Mouse (Mus musculus): Measurements from ENCODE around the gene Adgrb3. TPM values are rescaled to one million over a fixed set of nuclear protein-coding genes. Genes with fewer than 3 reads are reported as not detected.
A peak's percentile ranks its signal among the peaks of the same experiment; 100 is the strongest.

The Adgrb3 gene
- total RNA-seq (2014; fragmentation: Nextera tagmentation) (not detected in 2 replicates), total RNA-seq (2017) (not detected in 2 replicates)

DNA sequence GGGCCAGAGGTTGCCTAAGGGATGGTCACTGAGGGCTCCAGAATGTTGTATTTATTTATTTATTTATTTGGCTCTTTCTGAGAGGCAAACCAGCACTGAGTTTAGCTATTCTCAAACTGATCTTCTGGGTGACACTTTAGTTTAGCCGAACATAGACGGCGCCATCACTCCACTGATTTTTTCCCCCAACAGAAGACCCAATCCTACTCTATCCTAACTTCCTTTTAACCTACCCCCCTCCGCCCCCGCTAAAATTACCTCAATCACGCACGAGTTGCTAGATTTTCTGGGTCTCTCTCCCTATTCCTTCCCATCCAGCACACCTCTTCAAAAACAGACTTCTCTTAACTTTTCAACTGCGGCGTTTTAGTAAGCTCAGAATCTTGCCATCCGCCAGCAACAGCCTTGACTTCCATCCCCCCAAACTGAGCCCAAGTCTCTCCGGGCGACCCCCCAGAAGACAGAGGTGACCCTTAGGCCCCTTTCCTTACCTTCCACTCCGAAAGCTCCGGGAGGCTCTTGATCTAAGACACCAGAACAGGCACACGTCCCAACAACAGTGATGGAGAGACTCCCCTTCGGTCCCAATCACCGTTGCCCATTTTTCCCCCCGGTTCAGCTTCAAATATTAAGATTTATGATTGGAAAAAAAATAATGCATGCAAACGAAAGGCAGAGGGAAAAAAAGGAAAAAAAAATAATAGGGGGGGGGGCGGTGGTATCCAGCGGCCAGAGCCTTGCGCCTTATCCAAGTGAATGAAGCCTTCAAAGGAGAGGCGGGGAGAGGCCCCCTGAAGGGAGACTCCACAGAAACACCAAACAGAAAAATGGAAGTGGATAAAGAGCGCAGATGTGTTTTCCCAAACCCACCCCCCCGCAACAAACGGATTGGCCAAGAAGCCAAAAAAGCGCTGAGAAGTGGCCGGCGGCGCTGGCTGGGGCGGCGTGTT, at the start of gene Adgrb3:
Gene Adgrb3 (minus strand): TSS at position 737 of the 950 bp plus-strand sequence.
- no peak for ATAC-seq (replicated peaks; ENCODE audit: poor library complexity, severe bottlenecking)

DNA sequence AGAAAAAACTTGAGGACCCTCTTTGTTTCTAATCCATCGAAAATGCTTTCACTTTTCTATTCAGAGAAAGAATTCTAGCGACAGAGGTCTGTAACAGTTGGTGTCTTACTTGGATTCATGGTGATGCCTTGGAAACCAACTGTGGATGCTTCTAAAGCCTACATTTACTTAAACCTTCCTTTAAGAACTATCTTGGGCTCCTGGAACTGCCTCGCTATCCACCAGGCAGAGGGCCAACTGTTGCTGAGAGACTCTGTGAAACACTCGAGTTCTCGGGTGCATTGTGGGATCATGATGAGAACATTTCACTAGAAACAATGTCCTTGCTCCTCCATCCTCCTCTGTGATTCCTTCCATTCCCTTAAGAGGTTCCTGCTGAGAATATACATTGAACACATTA, 48.0 kb upstream of the Adgrb3 start:
- ATAC-seq (replicated peaks; ENCODE audit: poor library complexity, severe bottlenecking) = no peak

DNA sequence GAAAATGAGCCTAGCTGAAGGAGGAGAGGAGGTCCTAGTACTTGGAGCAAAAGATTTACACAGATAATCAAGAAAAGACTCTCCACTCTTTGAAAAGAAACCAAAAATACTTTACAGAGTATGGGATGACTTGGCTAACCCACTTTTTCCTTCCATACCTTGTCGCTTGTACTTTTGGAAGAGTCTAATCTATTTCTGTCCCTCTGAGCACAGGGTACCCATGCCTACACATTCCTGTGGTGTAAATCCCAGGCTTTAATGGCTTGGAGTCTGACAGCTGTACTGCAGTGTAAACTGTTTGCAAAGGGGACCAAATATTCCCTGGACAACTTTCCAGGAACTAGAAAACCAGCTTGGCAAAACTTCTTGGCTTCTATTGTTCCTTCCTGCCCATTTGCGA, 28.0 kb upstream of the Adgrb3 start:
- ATAC-seq (replicated peaks; ENCODE audit: poor library complexity, severe bottlenecking) = no peak

DNA sequence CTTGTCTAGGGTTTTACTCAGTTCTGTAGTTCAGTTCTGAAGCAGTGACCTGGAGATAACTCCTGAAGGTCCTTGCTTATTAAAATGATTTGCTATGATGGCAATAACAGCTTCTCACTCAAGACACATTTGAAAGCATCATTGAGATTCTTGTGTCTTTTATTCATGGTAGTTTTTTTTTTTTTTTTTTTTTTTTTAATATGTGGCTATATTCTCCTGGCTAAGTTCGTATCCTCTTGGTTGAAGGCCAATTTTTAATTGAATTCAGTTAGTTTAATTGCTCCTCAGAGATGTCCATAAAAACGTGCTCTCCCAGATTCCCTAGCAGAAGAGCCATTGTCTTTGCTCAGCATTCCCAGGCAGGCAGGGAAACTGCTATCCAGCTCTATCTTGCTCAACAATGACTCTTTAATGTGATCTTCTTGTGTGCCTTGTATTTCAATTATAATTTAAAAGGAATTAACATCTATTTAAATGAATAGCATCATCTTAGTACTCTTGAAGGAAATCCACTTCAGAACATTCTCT, 25.0 kb upstream of the Adgrb3 start:
- ATAC-seq (replicated peaks; ENCODE audit: poor library complexity, severe bottlenecking) = no peak

DNA sequence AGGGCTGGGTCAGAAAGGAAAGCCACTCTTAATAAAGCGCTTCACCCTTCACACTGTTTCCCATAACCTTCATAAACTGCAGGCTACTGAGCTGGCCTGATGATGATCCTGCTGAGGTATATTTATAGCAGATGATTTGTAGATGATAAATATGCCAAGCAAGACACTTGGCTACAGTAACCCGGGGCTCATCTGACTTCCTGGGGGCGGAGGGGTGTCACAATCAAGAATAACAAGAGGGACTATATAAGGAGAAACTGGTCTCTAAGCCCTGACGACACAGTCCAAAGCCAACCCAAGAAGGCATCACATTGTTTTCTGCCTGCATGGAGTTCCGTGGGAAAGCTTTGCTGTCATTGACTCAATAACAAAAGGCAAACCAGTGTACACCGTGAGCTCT, 2.8 kb upstream of the Adgrb3 start:
- ATAC-seq (replicated peaks; ENCODE audit: poor library complexity, severe bottlenecking) = no peak

DNA sequence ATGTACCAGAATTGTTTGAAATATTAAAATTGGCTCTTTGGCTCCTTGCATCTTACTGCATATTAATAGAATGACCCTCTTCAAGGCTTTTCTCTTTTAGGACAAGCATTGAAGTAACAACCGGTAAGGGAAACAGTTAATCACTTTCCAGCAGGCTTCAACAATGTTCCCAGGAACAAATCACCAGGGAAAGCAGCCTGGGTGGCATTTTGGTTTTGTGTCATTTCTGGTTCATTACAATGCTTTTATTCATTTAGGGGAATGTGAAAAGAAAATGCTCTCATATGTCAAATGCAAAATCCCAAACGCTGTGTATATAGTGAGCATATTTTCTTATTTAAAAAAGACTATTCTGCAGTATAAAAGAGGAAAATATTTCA, 2.0 kb upstream of the Adgrb3 start:
- ATAC-seq (replicated peaks; ENCODE audit: poor library complexity, severe bottlenecking) = no peak

DNA sequence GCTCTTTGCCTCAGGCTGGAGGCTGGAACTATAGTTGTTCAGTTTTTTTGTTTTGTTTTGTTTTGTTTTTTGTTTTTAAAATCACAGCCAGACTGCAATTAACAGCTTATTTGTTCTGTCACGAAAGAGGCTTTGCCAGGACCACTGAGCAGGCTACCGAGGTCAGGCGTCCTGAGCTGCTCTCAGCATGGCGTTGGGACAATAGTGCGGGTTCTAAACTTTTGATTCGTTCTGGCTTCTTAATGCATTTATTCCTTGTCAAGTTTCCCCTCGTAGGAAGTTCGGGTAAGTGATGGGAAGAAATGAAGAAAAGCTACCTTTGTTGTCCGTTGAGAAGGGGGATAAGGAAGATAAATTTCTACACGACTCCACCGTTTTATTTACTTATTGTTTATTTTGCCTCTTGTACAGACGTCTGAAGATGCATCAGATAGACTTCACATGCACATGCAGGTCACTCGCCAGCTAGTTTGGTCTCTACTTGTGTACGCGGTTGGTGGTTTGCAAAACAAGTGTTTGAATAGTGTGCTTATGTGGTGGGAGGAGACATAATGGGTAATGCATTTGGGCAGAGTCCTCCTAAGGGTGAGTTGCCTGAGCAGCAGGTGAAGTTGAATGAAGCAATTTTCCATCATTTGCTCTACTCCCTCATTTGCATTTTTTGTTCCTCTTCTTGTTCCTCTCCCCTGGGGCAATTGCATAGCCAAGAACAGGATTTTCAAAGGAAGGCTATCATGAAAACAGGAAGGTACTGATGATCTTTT, 1.4 kb upstream of the Adgrb3 start:
- no peak for ATAC-seq (replicated peaks; ENCODE audit: poor library complexity, severe bottlenecking)

DNA sequence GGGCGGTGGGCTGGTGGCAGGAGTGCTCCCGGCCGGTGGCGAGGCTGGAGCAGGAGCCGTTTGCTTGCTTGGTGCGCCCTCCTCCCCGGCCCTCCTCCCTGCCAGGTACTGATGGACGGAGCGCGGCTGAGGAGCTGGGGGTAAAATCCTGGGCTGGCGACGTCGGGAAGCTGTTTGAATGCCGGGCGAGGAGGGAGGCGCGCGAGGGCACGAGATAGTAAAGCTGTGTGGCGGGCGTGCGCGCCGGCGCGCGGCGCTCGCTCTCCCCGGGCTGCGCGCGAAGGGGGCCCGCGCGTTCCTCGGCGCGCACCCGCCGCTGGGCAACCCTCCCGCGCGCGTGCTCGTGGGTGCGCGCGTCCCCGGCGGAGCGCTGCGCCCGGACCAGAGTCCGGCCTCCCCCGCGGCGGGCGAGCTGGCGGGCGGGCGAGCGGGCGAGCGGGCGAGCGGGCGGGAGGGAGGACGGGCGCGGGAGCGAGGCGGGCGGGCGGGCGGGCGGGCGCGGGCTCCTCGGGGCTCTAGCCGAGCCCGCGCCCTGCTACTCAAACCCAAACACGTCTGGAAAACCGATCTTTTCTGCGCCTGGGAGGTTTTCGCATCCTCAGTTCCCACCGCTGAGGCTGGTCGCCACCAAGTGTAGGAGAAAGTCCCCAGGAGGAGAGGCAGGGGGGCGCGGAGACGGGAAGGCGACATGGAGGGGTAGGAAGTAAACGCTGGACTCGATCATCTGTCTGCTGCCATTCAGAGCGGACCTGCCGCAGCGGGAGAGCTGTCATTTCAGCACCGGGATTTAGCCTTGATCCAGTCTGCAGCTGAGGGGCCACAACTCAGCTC, 629 bp upstream of the Adgrb3 start:
- 0 out of 2 replicates have a peak, but pooled peaks have one; percentile 14 for ATAC-seq (replicated peaks; ENCODE audit: poor library complexity, severe bottlenecking)

DNA sequence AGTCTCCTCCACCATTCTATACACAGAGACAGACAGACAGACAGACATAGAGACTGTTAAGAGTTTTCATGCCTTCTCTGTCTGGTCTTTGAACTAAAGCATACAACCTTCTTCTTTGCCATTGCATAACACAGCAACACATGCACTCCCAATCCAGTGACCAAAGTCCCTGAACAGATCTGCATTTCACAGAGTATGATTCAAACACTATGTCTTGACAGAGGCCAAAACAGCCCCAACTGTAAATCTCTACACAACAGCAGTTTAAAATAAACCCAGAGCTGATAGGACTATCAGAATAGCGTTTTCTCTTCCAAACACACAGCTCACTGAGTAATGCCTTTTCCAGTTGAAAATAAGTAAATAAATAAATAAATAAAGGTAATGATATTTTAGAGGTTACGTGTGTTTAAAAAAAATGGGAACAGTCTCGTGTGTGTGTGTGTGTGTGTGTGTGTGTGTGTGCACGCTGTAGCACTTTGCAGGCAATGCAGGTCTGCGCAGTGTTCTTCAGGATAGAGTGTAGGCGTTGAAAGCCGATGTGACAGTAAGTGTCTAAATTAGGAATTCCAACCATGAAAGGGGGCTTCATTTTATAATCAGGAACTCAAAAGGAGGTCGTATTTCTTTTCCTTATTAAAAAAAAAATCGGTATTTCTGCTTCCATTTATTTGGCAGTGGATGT, 1.3 kb downstream of the Adgrb3 start:
- ATAC-seq (replicated peaks; ENCODE audit: poor library complexity, severe bottlenecking) = no peak

DNA sequence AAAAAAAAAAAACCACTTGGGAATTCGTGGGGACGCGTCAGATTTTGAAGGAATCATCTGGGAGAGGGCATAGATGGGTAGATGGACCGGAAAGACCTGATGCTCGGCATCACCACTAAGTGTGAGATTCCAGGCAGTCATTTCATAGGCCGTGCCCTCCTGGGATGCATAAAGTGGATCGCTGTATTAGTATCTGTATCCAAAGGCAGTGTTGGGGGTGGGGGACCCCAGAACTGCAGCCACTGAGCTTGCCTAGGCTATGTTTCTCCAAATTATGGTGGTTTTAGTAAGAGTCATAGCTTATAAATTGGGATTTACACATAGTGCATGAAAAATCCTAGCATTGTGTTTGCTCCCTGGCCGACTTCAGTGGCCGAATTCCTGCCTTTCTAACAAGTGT, 2.1 kb downstream of the Adgrb3 start:
- ATAC-seq (replicated peaks; ENCODE audit: poor library complexity, severe bottlenecking) = no peak

DNA sequence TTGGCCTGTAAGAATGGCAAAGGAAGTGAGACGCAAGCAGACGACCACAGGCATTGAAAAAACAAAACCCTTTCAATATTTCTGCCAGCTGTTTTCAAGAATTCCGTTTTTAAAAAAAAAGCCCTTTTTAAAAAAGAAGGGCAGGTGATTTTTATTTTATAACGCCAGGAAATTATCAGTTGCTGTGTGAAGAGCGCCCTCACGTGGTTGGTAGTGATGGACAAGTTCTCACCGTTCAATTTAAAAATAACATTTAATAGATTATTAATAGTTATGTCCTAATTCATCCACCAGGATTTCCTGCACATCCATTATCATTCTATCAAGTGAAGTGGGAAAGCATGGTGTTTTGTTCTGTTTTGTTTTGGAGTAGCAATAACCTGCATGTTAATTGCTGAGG, 2.7 kb downstream of the Adgrb3 start:
- ATAC-seq (replicated peaks; ENCODE audit: poor library complexity, severe bottlenecking) = no peak

DNA sequence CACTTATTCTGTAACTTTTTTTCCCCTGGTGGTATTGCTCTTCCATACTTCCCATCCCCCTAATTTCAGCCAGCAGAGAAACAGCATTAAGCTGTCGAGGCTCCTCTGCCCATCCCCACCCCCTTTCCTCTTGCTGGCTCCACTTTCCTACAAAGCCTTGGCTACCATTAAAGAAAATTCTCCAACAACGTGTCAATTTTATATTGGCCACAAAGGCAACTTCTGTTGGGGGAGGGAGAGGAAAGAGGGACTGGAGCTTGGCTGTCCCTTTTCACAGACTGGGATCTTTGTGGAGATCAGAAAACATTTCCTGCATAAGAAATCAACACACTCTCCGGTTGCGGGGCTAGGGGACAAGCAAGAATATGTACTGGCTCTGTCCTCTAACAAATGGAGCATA, 4.9 kb downstream of the Adgrb3 start:
- ATAC-seq (replicated peaks; ENCODE audit: poor library complexity, severe bottlenecking) = no peak

DNA sequence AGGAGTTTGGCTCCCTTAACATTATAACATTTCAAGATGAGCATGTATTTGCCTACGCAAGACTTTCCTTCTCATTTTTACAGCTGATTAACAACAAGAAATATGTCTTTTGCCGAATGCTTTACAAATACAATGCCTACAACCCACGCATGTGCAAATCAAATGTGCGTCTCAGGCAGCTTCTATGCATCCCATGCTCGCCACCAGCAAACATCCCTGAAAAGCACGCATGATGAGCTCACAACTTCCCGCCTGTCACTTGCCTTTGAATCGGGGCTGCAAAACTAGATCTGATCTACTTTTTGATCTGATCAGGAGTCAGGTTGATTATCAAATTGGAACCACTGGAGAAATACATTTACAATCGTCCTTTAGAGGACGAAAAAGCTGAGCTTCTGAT, 5.5 kb downstream of the Adgrb3 start:
- ATAC-seq (replicated peaks; ENCODE audit: poor library complexity, severe bottlenecking) = no peak

DNA sequence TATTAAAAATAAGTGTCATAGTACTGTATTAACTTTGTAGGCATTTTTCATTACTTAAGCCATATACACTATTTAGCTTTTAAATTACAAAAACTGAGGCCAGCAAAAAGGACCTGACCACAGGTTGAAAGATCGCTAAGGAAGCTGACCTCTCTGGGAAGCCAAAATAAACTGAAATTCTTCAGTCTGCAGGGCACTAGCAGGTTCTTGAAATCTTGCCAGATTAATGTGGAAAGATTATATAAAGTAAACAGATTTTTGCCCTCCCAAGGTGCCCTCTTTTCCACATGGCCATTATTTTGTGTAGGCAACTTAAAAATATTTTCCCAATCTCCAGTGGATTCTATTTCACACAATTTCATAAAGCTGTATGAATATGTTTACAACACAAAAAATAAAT, 14.0 kb downstream of the Adgrb3 start:
- no peak for ATAC-seq (replicated peaks; ENCODE audit: poor library complexity, severe bottlenecking)

DNA sequence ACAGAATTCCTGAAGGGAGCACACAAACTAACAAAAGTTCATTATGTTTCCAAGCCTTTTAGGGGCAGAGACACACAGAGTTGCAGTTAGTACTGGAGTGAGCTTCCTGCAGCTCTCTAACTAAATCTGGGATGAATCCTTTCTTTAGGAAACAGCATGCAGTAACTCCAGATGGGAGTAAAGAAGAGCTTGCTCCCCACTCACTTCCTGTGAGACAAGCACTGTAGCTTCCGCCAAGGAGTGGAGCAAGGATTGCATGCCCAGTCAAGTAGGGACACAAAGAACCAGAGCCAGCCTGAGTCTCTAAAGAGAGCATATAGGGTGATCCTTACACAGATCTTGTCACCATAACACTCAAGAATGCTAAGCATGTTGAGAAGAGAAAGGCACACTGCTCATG, 50.7 kb downstream of the Adgrb3 start:
- no peak for ATAC-seq (replicated peaks; ENCODE audit: poor library complexity, severe bottlenecking)

DNA sequence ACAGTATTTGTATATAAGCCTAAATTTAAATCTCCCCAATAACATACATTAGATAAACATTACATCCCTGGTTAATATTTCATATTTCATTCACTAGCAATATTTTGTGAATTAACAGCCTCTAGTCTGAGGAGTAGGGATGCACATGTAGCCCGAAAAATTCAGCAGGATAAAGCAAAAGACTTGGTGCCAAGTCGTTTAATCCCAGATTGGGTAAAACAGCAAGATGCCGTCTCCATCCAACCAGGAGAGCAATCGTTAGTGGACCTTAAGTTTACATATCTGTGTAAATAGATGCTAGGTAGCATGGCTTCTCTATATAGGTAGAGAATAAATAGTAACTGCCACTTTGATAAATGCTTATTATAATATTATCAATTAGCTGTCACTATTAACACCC, 52.0 kb downstream of the Adgrb3 start:
- ATAC-seq (replicated peaks; ENCODE audit: poor library complexity, severe bottlenecking) = no peak

DNA sequence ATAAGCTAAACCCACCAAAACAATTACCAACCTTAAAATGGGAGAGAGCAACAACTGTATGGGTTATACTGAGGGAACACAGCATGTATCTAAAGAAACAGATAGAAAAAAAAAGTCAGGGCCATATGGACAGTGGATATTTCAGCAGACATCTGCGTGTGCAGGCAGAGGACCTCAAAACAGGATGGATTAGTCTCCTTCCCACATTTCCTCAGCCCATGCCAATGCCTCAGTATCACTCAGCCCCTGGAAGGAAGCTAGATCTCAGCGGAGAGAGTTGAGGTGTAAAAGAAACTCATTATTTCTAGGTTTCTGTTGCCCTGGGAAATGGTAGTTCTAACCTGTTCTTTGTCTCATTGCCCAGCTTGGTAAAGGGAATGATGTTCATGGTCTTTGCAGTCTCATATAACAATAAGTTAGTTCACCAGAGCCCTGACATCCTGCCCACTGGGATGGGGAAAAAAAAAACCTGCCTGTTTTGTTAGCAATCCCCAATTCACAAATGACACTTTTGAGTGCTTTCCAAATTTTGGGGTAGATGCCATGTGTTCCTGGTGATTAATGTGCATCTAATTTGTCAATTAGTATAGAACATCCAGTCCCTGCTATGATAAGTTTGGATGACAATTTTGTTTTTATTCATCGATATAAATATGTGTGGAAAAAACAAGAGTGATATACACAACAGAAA, 53.9 kb downstream of the Adgrb3 start:
- ATAC-seq (replicated peaks; ENCODE audit: poor library complexity, severe bottlenecking) = no peak

DNA sequence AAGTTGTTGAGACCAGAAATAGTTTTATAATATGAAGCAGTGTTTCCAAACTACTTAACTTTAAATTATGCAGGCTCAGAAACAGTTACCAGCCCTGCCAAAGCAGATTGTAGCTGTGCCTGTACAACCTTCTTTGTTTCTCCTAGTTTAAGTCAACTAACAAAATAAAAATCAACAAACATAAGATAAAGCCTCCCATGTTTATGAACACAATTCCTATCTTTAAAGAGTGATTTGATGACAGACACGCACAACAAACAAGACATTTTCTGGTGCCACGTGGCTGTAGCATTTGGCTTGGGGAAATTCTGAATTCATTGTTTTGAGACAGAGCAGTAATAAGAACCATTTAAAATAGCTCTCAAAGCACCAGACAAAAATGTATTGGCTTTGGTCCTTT, 60.5 kb downstream of the Adgrb3 start:
- ATAC-seq (replicated peaks; ENCODE audit: poor library complexity, severe bottlenecking) = no peak

DNA sequence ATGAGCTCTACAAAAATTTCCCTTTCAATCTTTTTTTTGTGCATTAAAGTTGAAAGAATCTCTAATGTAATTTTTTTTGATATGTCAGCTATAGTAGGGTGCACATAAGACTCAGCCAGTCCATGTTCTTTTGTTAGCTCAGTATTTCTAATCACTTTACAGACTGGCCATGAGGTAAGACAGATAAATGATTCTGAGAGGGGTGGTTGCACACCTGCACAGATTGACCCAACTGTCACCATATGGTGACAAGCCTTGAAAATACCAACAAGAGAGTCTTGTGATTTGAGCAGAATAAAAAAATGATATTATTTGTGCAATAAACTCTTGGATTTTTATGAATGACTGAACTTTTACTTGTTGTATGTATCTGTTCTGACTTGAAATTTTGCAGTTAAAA, 74.2 kb downstream of the Adgrb3 start:
- ATAC-seq (replicated peaks; ENCODE audit: poor library complexity, severe bottlenecking) = no peak
